Mouse (Mus musculus) neural tube, embryonic 13.5 days (tissue): ENCODE measurements at regions not wholly inside any gene's neighbourhood (a gene's known extent, or its start where the extent isn't known, plus 50 kb on each side); places are given as distances from the start of the nearest gene placed in this dataset.
"Not testable (repeated sequence)": the region's sequence is repeated elsewhere in the genome, so short reads cannot be mapped to it uniquely, and the experiment has no call there.

Experiments used
- ATAC-seq: fragments of 200-750 bp; cut with Nextera tagmentation; 2 replicates; pipeline ENCODE4 v1.8.0; 2017; ENCODE audit warnings: low read depth, mild to moderate bottlenecking, moderate TSS enrichment, moderate library complexity
- H3K27ac ChIP-seq: fragments of 300-500 bp; sonication (generic); replicated peaks from 2 replicates; pipeline ENCODE4 v1.5.1; 2015; ENCODE audit warnings: moderate library complexity, mild to moderate bottlenecking, inconsistent platforms
- H3K27me3 ChIP-seq: fragments of 300-500 bp; sonication (generic); 2 replicates; pipeline ENCODE4 v1.6.1; 2015; ENCODE audit warnings: mild to moderate bottlenecking, inconsistent platforms
- H3K36me3 ChIP-seq: fragments of 300-500 bp; sonication (generic); 2 replicates; pipeline ENCODE4 v1.6.1; 2015; ENCODE audit warnings: mild to moderate bottlenecking, inconsistent platforms
- H3K4me1 ChIP-seq: fragments of 300-500 bp; sonication (generic); replicated peaks from 2 replicates; pipeline ENCODE4 v1.6.1; 2015; ENCODE audit warnings: inconsistent platforms
- H3K4me2 ChIP-seq: fragments of 300-500 bp; sonication (generic); 2 replicates; pipeline ENCODE4 v1.6.1; 2015; ENCODE audit warnings: inconsistent platforms, mild to moderate bottlenecking, moderate library complexity
- H3K4me3 ChIP-seq: fragments of 300-500 bp; sonication (generic); 2 replicates; pipeline ENCODE4 v1.5.1; 2015; ENCODE audit warnings: mild to moderate bottlenecking, inconsistent platforms
- H3K9ac ChIP-seq: fragments of 300-500 bp; sonication (generic); 2 replicates; pipeline ENCODE4 v1.6.1; 2015; ENCODE audit warnings: moderate library complexity, mild to moderate bottlenecking, inconsistent platforms
- H3K9me3 ChIP-seq: fragments of 300-500 bp; sonication (generic); 2 replicates; pipeline ENCODE4 v1.6.1; 2016; ENCODE audit warnings: inconsistent platforms
- WGBS: fragments of 180-500 bp; shearing (Covaris S2); methylation state at CpG from one replicate; pipeline ENCODE4 v1.1.7; 2015; 5-methylcytosine and 5-hydroxymethylcytosine counted together

DNA sequence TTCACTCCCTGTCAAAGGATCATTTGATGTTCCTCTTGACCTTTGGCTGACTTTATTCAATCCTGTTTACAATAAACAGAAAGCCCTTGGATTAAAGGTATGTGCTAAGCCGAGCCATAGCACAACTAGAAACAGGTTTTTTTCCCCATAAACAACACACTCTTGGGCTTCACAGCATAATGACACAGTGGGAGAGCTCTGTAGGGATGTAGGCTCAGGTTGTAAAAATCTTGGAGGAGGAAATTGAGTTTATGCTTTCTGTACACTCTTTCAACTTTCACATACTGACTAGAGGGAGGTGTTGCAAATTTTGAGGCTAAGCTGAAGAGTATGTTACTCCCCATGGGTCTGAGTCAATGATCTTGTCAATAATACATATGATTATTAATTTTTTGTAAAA lies 69.7 kb upstream of the Akr1c12 start:
- H3K27ac ChIP-seq, result no peak overlapping the region
- H3K27me3 ChIP-seq, result no peaks in the 10 kb centered on the region
- WGBS, result 59% methylated on average over 1 of the region's 1 CpGs
- ATAC-seq, result no peak
- H3K9ac ChIP-seq, result no peak overlapping the region
- H3K36me3 ChIP-seq, result no peaks in the 10 kb centered on the region
- no peaks in the 10 kb centered on the region for H3K9me3 ChIP-seq
- H3K4me2 ChIP-seq, result no peak overlapping the region
- no peaks in the 10 kb centered on the region for H3K4me1 ChIP-seq
- H3K4me3 ChIP-seq, result no peak overlapping the region

DNA sequence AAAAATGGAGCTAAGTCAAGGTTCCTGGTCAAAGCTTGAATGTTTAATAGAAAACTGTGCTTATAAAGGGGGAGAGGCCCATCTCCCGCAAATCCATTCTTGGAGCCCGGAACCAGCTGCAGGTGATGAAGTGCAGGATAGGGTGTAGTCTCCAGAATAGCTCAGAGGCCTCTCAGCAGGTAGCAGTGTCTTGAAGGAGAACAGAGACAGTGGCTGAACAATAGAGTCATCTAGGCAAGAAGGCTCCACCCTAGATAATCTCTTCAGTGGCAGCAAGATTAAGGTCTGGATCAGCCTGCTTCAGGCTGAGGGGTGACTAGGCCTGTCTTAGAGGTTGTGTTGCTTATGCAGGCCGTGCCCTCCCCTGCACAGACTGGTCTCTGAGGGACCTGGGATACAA lies 71.4 kb upstream of the Akr1c12 start:
- Histone ChIP-seq H3K4me2 (no peak overlapping the region), H3K4me1 (no peaks in the 10 kb centered on the region), H3K9ac (no peak overlapping the region), H3K9me3 (no peaks in the 10 kb centered on the region), H3K36me3 (no peaks in the 10 kb centered on the region), H3K27me3 (no peaks in the 10 kb centered on the region), H3K4me3 (no peak overlapping the region), H3K27ac (no peak overlapping the region)
- ATAC-seq, result no peak
- WGBS, result 92% methylated on average over 3 of the region's 3 CpGs

DNA sequence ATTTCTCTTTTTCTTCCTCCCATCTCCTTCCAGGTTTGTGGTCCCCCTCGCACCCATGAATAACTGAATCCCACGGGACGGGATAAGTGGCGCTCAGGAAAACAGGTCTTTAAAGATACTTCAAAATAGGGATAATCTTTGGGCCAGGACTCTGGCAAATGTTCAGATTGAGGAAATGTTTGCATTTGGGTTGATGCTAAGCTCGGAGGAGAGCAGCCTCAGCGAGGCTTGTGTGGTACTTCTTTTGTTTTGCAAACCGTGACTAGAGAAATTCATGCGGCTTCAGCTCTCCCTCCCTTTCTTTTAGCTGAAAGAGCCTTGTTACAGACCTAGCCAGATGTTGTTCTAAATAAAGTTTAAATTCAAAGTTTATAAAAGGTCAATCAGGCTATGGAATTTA lies 57.5 kb upstream of the Akr1c6 start:
- ATAC-seq, H3K27ac ChIP-seq, H3K27me3 ChIP-seq, H3K36me3 ChIP-seq, H3K9ac ChIP-seq, H3K4me1 ChIP-seq, H3K9me3 ChIP-seq, H3K4me3 ChIP-seq: not testable (repeated sequence)
- 16% methylated on average over 8 of the region's 8 CpGs for WGBS
- peak overlapping the region; percentile 42 for H3K4me2 ChIP-seq
